Mouse (Mus musculus): ENCODE data around the gene Eci3. TPM values are rescaled to one million over a fixed set of nuclear protein-coding genes. Genes with fewer than 3 reads are reported as not detected.
"Not testable (repeated sequence)": the region's sequence is repeated elsewhere in the genome, so short reads cannot be mapped to it uniquely, and the experiment has no call there.

The Eci3 gene
- total RNA-seq, 2 experiments from 2014 or later = 0.71 to 1.2 TPM

DNA sequence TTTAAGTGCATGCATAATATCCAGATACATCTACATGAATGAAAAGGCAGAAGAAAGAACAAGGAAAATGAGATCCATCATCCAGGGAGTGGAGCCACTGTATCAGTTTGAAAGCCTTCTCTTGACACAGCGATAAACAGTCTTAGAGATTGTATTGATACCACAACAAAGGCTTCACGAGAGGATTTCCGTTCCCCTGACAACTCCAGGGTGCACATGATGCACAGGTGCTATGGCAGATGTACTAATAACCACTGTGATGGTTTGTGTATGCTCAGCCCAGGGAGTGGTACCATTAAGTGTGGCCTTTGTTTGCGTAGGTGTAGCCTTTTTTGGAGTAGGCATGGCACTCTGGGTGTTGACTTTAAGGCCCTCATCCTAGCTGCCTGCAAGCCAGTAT is 6.7 kb downstream of the Eci3 start:
- no peak for DNase-seq
- intact Hi-C loops (cut with DNase I; ENCODE audit: low total_unique reads) = no loop called here

DNA sequence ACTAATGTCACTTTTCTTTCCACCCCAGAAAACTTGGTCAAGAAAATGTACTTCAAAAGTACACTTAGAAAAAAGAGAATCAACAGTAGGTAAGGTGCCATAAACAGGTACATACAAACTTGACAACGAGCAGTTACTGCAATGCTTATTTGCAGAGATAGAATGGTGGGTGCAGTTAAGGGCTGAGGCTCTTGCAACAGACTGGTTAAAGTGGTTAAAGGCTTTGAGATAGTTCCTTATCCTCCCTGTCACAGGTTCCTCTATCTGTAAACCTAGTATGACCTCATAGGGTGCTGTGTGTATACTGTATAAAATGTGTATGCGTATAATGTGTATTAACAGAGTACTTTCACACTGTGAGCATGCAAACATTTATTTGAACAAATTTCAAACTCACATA is 12.2 kb downstream of the Eci3 start:
- intact Hi-C loops (cut with DNase I; ENCODE audit: low total_unique reads); DNase-seq: not testable (repeated sequence)

DNA sequence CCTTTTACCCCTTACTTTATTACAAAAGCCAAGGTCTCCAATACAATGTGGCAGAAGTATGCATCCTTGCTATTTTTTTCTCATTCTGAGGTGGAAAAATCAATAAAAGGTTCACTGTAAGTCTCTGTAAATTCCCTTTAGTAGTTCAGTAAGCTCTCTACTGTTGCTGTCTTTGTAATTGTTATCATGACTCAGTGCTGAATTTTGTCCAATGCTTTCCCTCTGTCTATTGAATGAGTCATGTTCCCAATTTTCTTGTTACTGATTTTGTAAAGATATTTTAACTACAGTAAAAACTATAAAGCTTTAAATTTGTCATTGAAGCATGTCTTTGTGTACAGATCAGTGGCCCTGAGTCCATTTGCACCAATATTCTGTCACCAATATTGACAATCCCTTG is 21.2 kb downstream of the Eci3 start:
- intact Hi-C loops (cut with DNase I; ENCODE audit: low total_unique reads) = no loop called here

DNA sequence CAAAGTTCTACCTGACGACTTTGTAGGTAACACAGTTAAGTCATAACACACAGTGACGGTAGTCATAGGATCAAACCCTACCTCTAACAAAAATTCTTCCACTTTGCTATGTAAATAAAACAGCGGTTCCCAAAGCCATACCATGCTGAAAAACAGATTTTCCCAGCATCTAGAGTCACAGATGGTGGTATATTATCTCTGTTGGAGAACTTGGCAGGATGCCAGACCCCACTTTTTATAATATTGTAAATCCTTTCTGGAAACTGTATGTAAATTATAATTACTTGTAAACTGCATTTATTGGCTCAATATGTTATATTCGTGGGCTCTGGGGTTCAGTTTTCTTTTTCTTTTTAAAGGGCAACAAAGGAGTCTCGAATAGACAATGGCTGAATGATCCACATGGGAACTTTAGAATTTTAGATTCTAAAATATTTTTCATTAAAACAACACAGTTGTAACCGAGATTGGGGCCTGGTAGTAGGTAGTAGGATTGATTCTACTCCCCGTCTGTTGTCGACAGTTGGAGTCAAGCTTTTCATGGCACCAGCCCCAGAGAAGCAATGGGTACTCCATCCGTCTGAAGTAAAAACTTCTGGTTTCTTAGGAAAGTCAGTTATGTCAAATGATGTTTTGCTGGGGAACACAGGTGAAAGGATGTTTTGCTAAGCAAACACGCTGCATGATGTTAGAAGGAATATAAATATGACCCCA is 28.5 kb downstream of the Eci3 start:
- no peak for DNase-seq
- intact Hi-C loops (cut with DNase I; ENCODE audit: low total_unique reads) = no loop called here

More for the DNA sequence above, 21.2 kb downstream of the Eci3 start:
- no peak for DNase-seq

DNA sequence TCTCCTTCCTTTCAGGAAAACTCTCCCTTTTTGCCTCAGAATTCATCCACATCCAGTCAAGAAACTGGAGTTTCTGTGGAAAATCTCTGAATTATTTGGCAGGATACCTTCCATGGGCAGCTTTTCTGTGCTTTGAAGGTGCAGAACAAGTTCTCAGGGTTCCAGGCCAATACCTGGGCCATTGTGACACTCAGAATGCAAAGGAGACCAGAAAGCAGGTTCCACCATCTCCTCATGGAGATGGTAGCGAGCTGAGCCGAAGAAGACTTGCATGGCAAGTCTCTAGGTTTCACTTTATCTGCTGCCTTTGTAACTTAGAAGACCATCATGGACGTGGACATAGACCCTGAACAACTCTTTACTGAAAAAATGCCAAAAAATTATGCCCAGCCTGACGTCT is 39.4 kb downstream of the Eci3 start, which contains the start of the genes Fam217a and 4933417A18Rik:
Gene Fam217a, minus strand, starts transcription at position 101 of the 400 bp plus-strand sequence.
Gene 4933417A18Rik, plus strand, starts transcription at position 200 of the 400 bp plus-strand sequence.
- intact Hi-C loops (cut with DNase I; ENCODE audit: low total_unique reads) = no loop called here
- DNase-seq = no peak

DNA sequence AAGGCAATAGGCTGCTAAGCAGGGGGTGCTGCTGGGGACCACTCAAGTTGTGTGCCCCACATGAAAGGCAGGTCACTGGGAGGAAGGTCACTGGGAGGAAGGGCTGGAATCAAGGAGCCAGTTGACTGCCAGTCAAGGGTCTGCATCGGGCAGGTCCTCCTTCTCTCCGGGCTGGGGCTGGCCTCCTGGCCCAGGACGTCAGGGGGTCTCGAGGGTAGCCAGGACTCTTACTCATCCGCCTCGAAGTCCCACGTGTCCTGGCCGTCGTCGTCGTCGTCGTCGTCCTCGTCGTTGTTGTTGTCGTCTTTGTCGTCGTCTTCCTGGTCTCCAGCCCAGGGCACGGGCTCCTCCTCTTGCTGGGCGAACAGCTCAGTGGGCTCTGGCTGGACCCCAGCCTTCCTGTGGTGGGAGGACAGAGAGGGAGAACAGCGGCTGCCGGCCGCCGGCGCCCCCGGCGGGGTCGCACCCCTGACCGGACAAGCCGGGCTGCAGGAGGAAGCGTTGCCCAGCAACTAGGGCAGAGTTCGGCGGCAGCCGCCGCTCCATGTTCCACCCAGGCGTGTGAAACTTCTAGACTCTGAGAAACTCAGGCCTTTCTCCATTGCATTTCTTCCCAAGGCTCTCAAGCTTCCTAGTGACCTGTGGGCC is 47.0 kb downstream of the Eci3 start:
- intact Hi-C loops (cut with DNase I; ENCODE audit: low total_unique reads) = no loop called here
- peak; percentile 4 for DNase-seq

DNA sequence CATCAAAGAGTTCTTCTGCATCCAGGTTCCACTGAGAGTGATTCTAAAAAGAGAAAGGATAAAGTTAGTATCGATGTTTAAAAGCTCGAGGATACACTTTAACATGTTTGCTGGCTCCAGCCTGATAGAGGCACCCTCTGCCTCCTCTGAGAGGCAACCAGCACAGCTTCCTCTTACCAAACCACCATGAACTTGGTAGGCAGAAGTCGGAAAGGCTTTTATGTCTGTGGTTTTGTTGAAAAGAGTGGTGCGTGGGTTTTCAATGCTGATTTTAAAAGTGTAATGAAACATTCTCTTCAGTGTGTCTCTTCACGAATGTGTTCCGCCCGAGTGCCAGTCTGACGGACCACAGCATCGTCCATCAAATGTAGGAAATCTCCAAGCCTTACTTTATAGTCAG is 49.0 kb downstream of the Eci3 start:
- no peak for DNase-seq
- intact Hi-C loops (cut with DNase I; ENCODE audit: low total_unique reads) = no loop called here

Other genes with a start within 250 kb of the Eci3 start
- gene Fam50b, start 229.0 kb downstream of the Eci3 start, total RNA-seq (2021) = not detected
- gene Prpf4b, start 88.5 kb downstream of the Eci3 start, total RNA-seq (2021) = 10 to 100 TPM; 23.0 to 26.0 TPM
- gene Fam217a, start 39.5 kb downstream of the Eci3 start, total RNA-seq (2021) = not detected
- not detected for gene 4933417A18Rik, start 39.4 kb downstream of the Eci3 start, total RNA-seq (2021)
- 100 to 1,000 TPM in 1 of 2 experiments, 10 to 100 TPM in 1; 94.7 to 124 TPM for gene Eci2, start 63.3 kb upstream of the Eci3 start, total RNA-seq (2021)